Mouse (Mus musculus) central nervous system, embryonic 18 days (tissue): Measurements from ENCODE around the gene Slc1a1. TPM values are rescaled to one million over a fixed set of nuclear protein-coding genes. Genes with fewer than 3 reads are reported as not detected.

ENCODE experiments used
- polyA plus RNA-seq: library from polyadenylated mRNA; depleted of rRNA; stranded (reverse); fragments of >200 nt; gene quantifications from 2 replicates; pipeline ENCODE4 v1.2.3, GENCODE M21; 2012; rRNA removed

Gene Slc1a1
- 42.1 and 45.5 TPM in 2 replicates for polyA plus RNA-seq

DNA sequence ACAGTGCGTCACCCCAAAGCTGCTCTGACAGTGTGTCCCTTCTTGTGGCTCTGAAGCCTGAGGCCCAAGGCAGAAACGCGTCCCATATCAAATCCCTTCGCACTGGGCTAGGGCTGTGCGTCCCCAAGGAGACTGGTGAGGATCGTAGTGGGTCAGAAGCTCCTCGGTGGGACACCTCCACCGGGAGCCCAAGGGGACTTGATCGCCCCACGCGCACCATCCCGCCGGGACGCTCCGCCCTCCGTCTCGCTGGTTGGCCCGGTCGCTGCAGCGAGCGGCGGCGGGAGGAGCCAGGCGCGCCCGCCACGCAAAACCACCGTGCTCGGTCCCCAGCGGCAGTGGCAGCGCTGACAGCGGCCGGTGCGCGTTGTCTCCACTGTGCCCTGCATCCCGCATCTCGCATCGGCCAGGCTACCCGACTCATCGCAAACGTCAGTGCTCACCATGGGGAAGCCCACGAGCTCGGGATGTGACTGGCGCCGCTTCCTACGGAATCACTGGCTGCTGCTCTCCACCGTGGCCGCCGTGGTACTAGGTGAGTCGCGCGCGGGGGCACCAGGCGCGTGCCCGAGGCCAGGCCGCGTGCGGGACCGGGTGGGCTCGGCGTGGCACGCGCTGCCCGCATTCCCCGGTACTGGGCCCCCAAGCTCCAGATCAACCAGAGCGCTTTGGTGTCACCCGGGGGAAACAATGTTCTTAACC lies at the start of gene Slc1a1:
Slc1a1 (plus strand) TSS at position 252 of the 702 bp plus-strand sequence.

Other genes with a start within 250 kb of the Slc1a1 start
- 1.4 and 1.6 TPM in 2 replicates for gene Glis3, start 155.0 kb upstream of the Slc1a1 start, polyA plus RNA-seq
- 10.6 and 11.4 TPM in 2 replicates for gene Plpp6, start 128.9 kb downstream of the Slc1a1 start, polyA plus RNA-seq
- gene 4430402I18Rik, start 132.8 kb downstream of the Slc1a1 start, polyA plus RNA-seq: 1.6 and 1.9 TPM in 2 replicates
- gene Cdc37l1, start 155.3 kb downstream of the Slc1a1 start, polyA plus RNA-seq: 44.5 and 47.4 TPM in 2 replicates
- gene Ak3, start 212.9 kb downstream of the Slc1a1 start, polyA plus RNA-seq: 42.9 and 44.1 TPM in 2 replicates